Mouse (Mus musculus) lung, postnatal 0 days (tissue): ENCODE data around the gene Adad1.

ENCODE experiments used
- CTCF ChIP-seq: IDR thresholded peaks from 2 replicates; pipeline ENCODE4 v1.5.1; 2016; ENCODE audit warnings: antibody characterized with exemption, mild to moderate bottlenecking
- EP300 ChIP-seq: IDR thresholded peaks from 2 replicates; pipeline ENCODE4 v1.6.1; 2016; ENCODE audit warnings: antibody characterized with exemption, mild to moderate bottlenecking, control low read depth

DNA sequence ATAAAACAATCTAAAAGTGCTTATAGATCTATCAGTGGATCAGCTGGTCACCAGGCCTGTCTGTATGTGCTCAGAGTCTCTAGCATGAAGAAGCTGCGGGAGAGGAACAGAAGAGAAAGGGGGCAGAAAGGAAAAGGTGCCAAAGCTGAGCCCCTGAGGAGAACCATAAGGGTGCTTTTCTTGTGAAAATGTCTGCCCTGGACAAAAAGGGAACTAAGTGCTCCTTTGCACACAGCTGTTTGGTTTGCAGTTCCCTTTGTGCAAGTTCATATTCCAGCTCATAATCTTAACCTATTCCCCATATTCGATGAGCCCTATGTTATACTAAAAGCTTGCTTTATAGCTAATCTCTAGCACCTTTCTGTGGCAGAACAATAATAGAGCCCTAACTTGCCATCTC lies 25.3 kb upstream of the Adad1 start:
- no peak for TF ChIP-seq CTCF
- TF ChIP-seq EP300 = no peak
